Mouse (Mus musculus): ENCODE results near the gene Rgp1.

GRCm38 (mm10) chr4:43555926-43556325 lies 22.6 kb upstream of the Rgp1 start:
- TF ChIP-seq CTCF (conservative IDR thresholded peaks at IDR 0.05; ENCODE audit: insufficient read depth, insufficient read length, low read depth, low read length) (no peak), POLR2A (IDR thresholded peaks at IDR 0.05; ENCODE audit: low read depth, low read length) (no peak)
